Mouse (Mus musculus) midbrain, embryonic 14.5 days (tissue): ENCODE measurements at regions not wholly inside any gene's neighbourhood (a gene's known extent, or its start where the extent isn't known, plus 50 kb on each side); places are given as distances from the start of the nearest gene placed in this dataset.

Source experiments
- ATAC-seq: fragments of 200-750 bp; cut with Nextera tagmentation; 2 replicates; pipeline ENCODE4 v1.8.0; 2017; ENCODE audit warnings: moderate number of reproducible peaks, moderate library complexity; ENCODE audit not compliant: low FRiP score, low TSS enrichment
- DNase-seq: peaks from one replicate; pipeline ENCODE4 v3.0.0-alpha.2; 2015
- H3K27ac ChIP-seq: fragments of 300-500 bp; sonication (generic); replicated peaks from 2 replicates; pipeline ENCODE4 v1.5.1; 2014; ENCODE audit warnings: mild to moderate bottlenecking, low read depth, low read length, moderate library complexity
- H3K27me3 ChIP-seq: fragments of 300-500 bp; sonication (generic); 2 replicates; pipeline ENCODE4 v1.6.1; 2014; ENCODE audit warnings: low read length, control low read depth, mixed read lengths; ENCODE audit not compliant: control insufficient read depth, insufficient read depth
- H3K36me3 ChIP-seq: fragments of 300-500 bp; sonication (generic); 2 replicates; pipeline ENCODE4 v1.6.1; 2014; ENCODE audit warnings: low read length, control low read depth; ENCODE audit not compliant: control insufficient read depth, insufficient read depth
- H3K4me1 ChIP-seq: fragments of 300-500 bp; sonication (generic); 2 replicates; pipeline ENCODE4 v1.6.1; 2014; ENCODE audit warnings: mild to moderate bottlenecking, antibody characterized with exemption, low read length, control low read depth; ENCODE audit not compliant: control insufficient read depth, insufficient read depth
- H3K4me2 ChIP-seq: fragments of 300-500 bp; sonication (generic); 2 replicates; pipeline ENCODE4 v1.6.1; 2014; ENCODE audit warnings: mild to moderate bottlenecking, low read length, moderate library complexity
- H3K4me3 ChIP-seq: fragments of 300-500 bp; sonication (generic); replicated peaks from 2 replicates; pipeline ENCODE4 v1.5.1; 2014; ENCODE audit warnings: low read depth, low read length
- H3K9ac ChIP-seq: fragments of 300-500 bp; sonication (generic); replicated peaks from 2 replicates; pipeline ENCODE4 v1.6.1; 2014; ENCODE audit warnings: mild to moderate bottlenecking, low read length, moderate library complexity
- H3K9me3 ChIP-seq: fragments of 300-500 bp; sonication (generic); 2 replicates; pipeline ENCODE4 v1.6.1; 2016; ENCODE audit warnings: low read length, control low read depth, mixed read lengths; ENCODE audit not compliant: control insufficient read depth
- WGBS: fragments of 180-500 bp; shearing (Covaris S2); extraction: QIAGEN DNeasy Blood & Tissue Kit; methylation state at CpG from one replicate; pipeline ENCODE4 v1.1.7; 2014; 5-methylcytosine and 5-hydroxymethylcytosine counted together

- H3K27me3 ChIP-seq = no peaks in the 10 kb centered on the region
- H3K9me3 ChIP-seq = no peaks in the 10 kb centered on the region
- DNase-seq (no peak), ATAC-seq (no peak)
- 84% methylated on average over 2 of the region's 2 CpGs for WGBS
- no peak overlapping the region for H3K27ac ChIP-seq
- H3K4me2 ChIP-seq = no peak overlapping the region
- H3K36me3 ChIP-seq = no peaks in the 10 kb centered on the region
- H3K4me1 ChIP-seq = no peaks in the 10 kb centered on the region
- no peak overlapping the region for H3K9ac ChIP-seq
- no peak overlapping the region for H3K4me3 ChIP-seq
These were observed 98.8 kb upstream of the Vash1 start for GRCm38 (mm10) chr12:86579716-86580115.

- Histone ChIP-seq H3K4me3 (no peak overlapping the region), H3K27ac (no peak overlapping the region), H3K27me3 (no peaks in the 10 kb centered on the region), H3K9ac (no peak overlapping the region), H3K9me3 (no peaks in the 10 kb centered on the region), H3K4me1 (no peaks in the 10 kb centered on the region), H3K4me2 (no peak overlapping the region), H3K36me3 (no peaks in the 10 kb centered on the region)
- DNase-seq (no peak), ATAC-seq (no peak)
- 75% methylated on average over 4 of the region's 4 CpGs for WGBS
These were observed 98.3 kb upstream of the Vash1 start for GRCm38 (mm10) chr12:86580132-86580718.

GRCm38 (mm10) chr12:86582076-86582475, 96.4 kb upstream of the Vash1 start:
- Histone ChIP-seq H3K4me2 (no peak overlapping the region), H3K4me3 (no peak overlapping the region), H3K9me3 (no peaks in the 10 kb centered on the region), H3K27me3 (no peaks in the 10 kb centered on the region), H3K27ac (no peak overlapping the region), H3K4me1 (no peaks in the 10 kb centered on the region), H3K36me3 (no peaks in the 10 kb centered on the region), H3K9ac (no peak overlapping the region)
- WGBS = 88% methylated on average over 3 of the region's 3 CpGs
- DNase-seq (no peak), ATAC-seq (no peak)

GRCm38 (mm10) chr12:86588010-86588409, 90.5 kb upstream of the Vash1 start:
- ATAC-seq = no peak
- H3K9me3 ChIP-seq = no peaks in the 10 kb centered on the region
- H3K4me1 ChIP-seq = no peaks in the 10 kb centered on the region
- WGBS = 70% methylated on average over 6 of the region's 6 CpGs
- no peaks in the 10 kb centered on the region for H3K36me3 ChIP-seq
- H3K9ac ChIP-seq = no peak overlapping the region
- no peak overlapping the region for H3K4me2 ChIP-seq
- H3K27me3 ChIP-seq = no peaks in the 10 kb centered on the region
- H3K27ac ChIP-seq = no peak overlapping the region
- H3K4me3 ChIP-seq = no peak overlapping the region
- no peak for DNase-seq

- no peak overlapping the region for H3K4me2 ChIP-seq
- no peak overlapping the region for H3K4me3 ChIP-seq
- no peaks in the 10 kb centered on the region for H3K4me1 ChIP-seq
- H3K9ac ChIP-seq = no peak overlapping the region
- DNase-seq = no peak
- WGBS = 89% methylated on average over 7 of the region's 7 CpGs
- no peaks in the 10 kb centered on the region for H3K27me3 ChIP-seq
- H3K36me3 ChIP-seq = no peaks in the 10 kb centered on the region
- no peaks in the 10 kb centered on the region for H3K9me3 ChIP-seq
- ATAC-seq = no peak
- no peak overlapping the region for H3K27ac ChIP-seq
These were observed 86.0 kb upstream of the Vash1 start for GRCm38 (mm10) chr12:86592509-86592908.

- Histone ChIP-seq H3K27ac (no peak overlapping the region), H3K9ac (no peak overlapping the region), H3K27me3 (no peaks in the 10 kb centered on the region), H3K4me1 (no peaks in the 10 kb centered on the region), H3K4me3 (no peak overlapping the region), H3K36me3 (no peaks in the 10 kb centered on the region), H3K9me3 (no peaks in the 10 kb centered on the region), H3K4me2 (no peak overlapping the region)
- 91% methylated on average over 11 of the region's 11 CpGs for WGBS
- no peak for DNase-seq
- ATAC-seq = no peak
These were observed 83.9 kb upstream of the Vash1 start for GRCm38 (mm10) chr12:86594647-86595046.

GRCm38 (mm10) chr12:86600041-86600440, 78.5 kb upstream of the Vash1 start:
- H3K36me3 ChIP-seq = no peaks in the 10 kb centered on the region
- no peak for ATAC-seq
- H3K4me2 ChIP-seq = no peak overlapping the region
- DNase-seq = no peak
- H3K4me3 ChIP-seq = no peak overlapping the region
- no peaks in the 10 kb centered on the region for H3K4me1 ChIP-seq
- no peak overlapping the region for H3K9ac ChIP-seq
- no peak overlapping the region for H3K27ac ChIP-seq
- no peaks in the 10 kb centered on the region for H3K9me3 ChIP-seq
- no peaks in the 10 kb centered on the region for H3K27me3 ChIP-seq
- WGBS = 33% methylated on average over 1 of the region's 1 CpGs

GRCm38 (mm10) chr12:86603521-86603920, 75.0 kb upstream of the Vash1 start:
- no peak for ATAC-seq
- Histone ChIP-seq H3K4me1 (no peaks in the 10 kb centered on the region), H3K4me2 (no peak overlapping the region), H3K27me3 (no peaks in the 10 kb centered on the region), H3K27ac (no peak overlapping the region), H3K36me3 (no peaks in the 10 kb centered on the region), H3K4me3 (no peak overlapping the region), H3K9ac (no peak overlapping the region), H3K9me3 (no peaks in the 10 kb centered on the region)
- WGBS = 89% methylated on average over 5 of the region's 5 CpGs
- no peak for DNase-seq

GRCm38 (mm10) chr12:86612431-86613040, 66.0 kb upstream of the Vash1 start:
- Histone ChIP-seq H3K36me3 (no peaks in the 10 kb centered on the region), H3K4me3 (no peak overlapping the region), H3K9me3 (no peaks in the 10 kb centered on the region), H3K27me3 (no peaks in the 10 kb centered on the region), H3K27ac (no peak overlapping the region), H3K4me1 (no peaks in the 10 kb centered on the region), H3K4me2 (no peak overlapping the region), H3K9ac (no peak overlapping the region)
- 42% methylated on average over 9 of the region's 9 CpGs for WGBS
- ATAC-seq (no peak), DNase-seq (no peak)
